Mouse (Mus musculus): Measurements from ENCODE around the gene Dcp1a. TPM values are rescaled to one million over a fixed set of nuclear protein-coding genes. Genes with fewer than 3 reads are reported as not detected.

The Dcp1a gene
- total and polyA plus RNA-seq, 3 experiments: 18.3 to 26.9 (median 20.1) TPM

- dilution Hi-C loops (cut with MboI; ENCODE audit: extremely low pct_ligation_motif_present, extremely low pct_unique_long_range_greater_than_20kb, low sequenced_read_pairs) (no loop called here), in situ Hi-C loops (cut with MboI; ENCODE audit: low pct_ligation_motif_present, low pct_unique_long_range_greater_than_20kb, low sequenced_read_pairs) (no loop called here)
- Histone ChIP-seq H3K79me2 (replicated peaks; ENCODE audit: control insufficient read depth, extremely low read depth, insufficient read depth, poor library complexity, severe bottlenecking) (no peaks in the 10 kb centered on the region), H3K9ac (ENCODE audit: insufficient read depth, low read depth) (no peak overlapping the region), H3K4me1 (ENCODE audit: control insufficient read depth in 1 of 2, insufficient read depth in 2 of 2) (0 out of 4 replicates have a peak, but pooled peaks cover 0 to 4% of the 10 kb centered on the region in 2 experiments), H3K9me3 (replicated peaks; ENCODE audit: low read length) (no peaks in the 10 kb centered on the region), H3K36me3 (replicated peaks in 1 of 2; ENCODE audit: control insufficient read depth in 1 of 2, insufficient read depth in 1 of 2, low read length in 1 of 2) (peaks cover 74 to 93% of the 10 kb centered on the region in 2 experiments), H3K4me3 (replicated peaks in 1 of 3; ENCODE audit: low read depth in 2 of 3, low read length in 2 of 3, poor library complexity in 1 of 3) (no peak overlapping the region), H3K4me2 (ENCODE audit: insufficient read depth, low read depth, poor library complexity, severe bottlenecking) (no peak overlapping the region), H3K27ac (ENCODE audit: insufficient read depth, low read depth) (no peak overlapping the region), H3K27me3 (replicated peaks) (no peaks in the 10 kb centered on the region)
- DNase-seq (ENCODE audit: extremely low read depth): no peak
- TF ChIP-seq MAZ (IDR thresholded peaks at IDR 0.05; ENCODE audit: low read depth, low read length): no peak
- no peak for TF ChIP-seq E2F4 (IDR thresholded peaks at IDR 0.05; ENCODE audit: insufficient replicate concordance, low read depth, low read length)
- no peak for TF ChIP-seq ZMIZ1 (IDR thresholded peaks at IDR 0.05; ENCODE audit: low read depth, low read length)
- TF ChIP-seq ZC3H11A (IDR thresholded peaks at IDR 0.05; ENCODE audit: low read depth, low read length): no peak
These were observed 92.9 kb downstream of the Dcp1a start for GRCm38 (mm10) chr14:30572253-30572652.

GRCm38 (mm10) chr14:30573235-30573634, 93.9 kb downstream of the Dcp1a start:
- Histone ChIP-seq H3K27ac (ENCODE audit: insufficient read depth, low read depth) (no peak overlapping the region), H3K4me3 (replicated peaks in 1 of 3; ENCODE audit: low read depth in 2 of 3, low read length in 2 of 3, poor library complexity in 1 of 3) (no peak overlapping the region), H3K4me2 (ENCODE audit: insufficient read depth, low read depth, poor library complexity, severe bottlenecking) (no peak overlapping the region), H3K79me2 (replicated peaks; ENCODE audit: control insufficient read depth, extremely low read depth, insufficient read depth, poor library complexity, severe bottlenecking) (no peaks in the 10 kb centered on the region), H3K4me1 (ENCODE audit: control insufficient read depth in 1 of 2, insufficient read depth in 2 of 2) (0 out of 4 replicates have a peak, but pooled peaks cover 0 to 4% of the 10 kb centered on the region in 2 experiments), H3K27me3 (replicated peaks) (no peaks in the 10 kb centered on the region), H3K36me3 (replicated peaks in 1 of 2; ENCODE audit: control insufficient read depth in 1 of 2, insufficient read depth in 1 of 2, low read length in 1 of 2) (peaks cover 65 to 88% of the 10 kb centered on the region in 2 experiments), H3K9me3 (replicated peaks; ENCODE audit: low read length) (no peaks in the 10 kb centered on the region), H3K9ac (ENCODE audit: insufficient read depth, low read depth) (no peak overlapping the region)
- DNase-seq (ENCODE audit: extremely low read depth): no peak
- in situ Hi-C loops (cut with MboI; ENCODE audit: low pct_ligation_motif_present, low pct_unique_long_range_greater_than_20kb, low sequenced_read_pairs) (no loop called here), dilution Hi-C loops (cut with MboI; ENCODE audit: extremely low pct_ligation_motif_present, extremely low pct_unique_long_range_greater_than_20kb, low sequenced_read_pairs) (no loop called here)
- no peak for TF ChIP-seq MEF2A (IDR thresholded peaks at IDR 0.05; ENCODE audit: borderline replicate concordance, low read depth, low read length)

- Histone ChIP-seq H3K9me3 (replicated peaks; ENCODE audit: low read length) (no peaks in the 10 kb centered on the region), H3K27ac (ENCODE audit: insufficient read depth, low read depth) (no peak overlapping the region), H3K36me3 (replicated peaks in 1 of 2; ENCODE audit: control insufficient read depth in 1 of 2, insufficient read depth in 1 of 2, low read length in 1 of 2) (peaks cover 56 to 79% of the 10 kb centered on the region in 2 experiments), H3K79me2 (replicated peaks; ENCODE audit: control insufficient read depth, extremely low read depth, insufficient read depth, poor library complexity, severe bottlenecking) (no peaks in the 10 kb centered on the region), H3K4me3 (replicated peaks in 1 of 3; ENCODE audit: low read depth in 2 of 3, low read length in 2 of 3, poor library complexity in 1 of 3) (no peak overlapping the region), H3K4me1 (ENCODE audit: control insufficient read depth in 1 of 2, insufficient read depth in 2 of 2) (peaks cover 3 to 9% of the 10 kb centered on the region in 2 experiments), H3K9ac (ENCODE audit: insufficient read depth, low read depth) (no peak overlapping the region), H3K4me2 (ENCODE audit: insufficient read depth, low read depth, poor library complexity, severe bottlenecking) (no peak overlapping the region), H3K27me3 (replicated peaks) (no peaks in the 10 kb centered on the region)
- dilution Hi-C loops (cut with MboI; ENCODE audit: extremely low pct_ligation_motif_present, extremely low pct_unique_long_range_greater_than_20kb, low sequenced_read_pairs): no loop called here
- in situ Hi-C loops (cut with MboI; ENCODE audit: low pct_ligation_motif_present, low pct_unique_long_range_greater_than_20kb, low sequenced_read_pairs): no loop called here
- DNase-seq (ENCODE audit: extremely low read depth): peak; percentile 77
- TF ChIP-seq TBP (conservative IDR thresholded peaks at IDR 0.05; ENCODE audit: low read depth, low read length): no peak
- TF ChIP-seq BHLHE40 (IDR thresholded peaks at IDR 0.05; ENCODE audit: low read depth, low read length): no peak
- no peak for TF ChIP-seq ZNF384 (IDR thresholded peaks at IDR 0.05; ENCODE audit: low read depth, low read length)
- TF ChIP-seq PAX5 (IDR thresholded peaks at IDR 0.05; ENCODE audit: low read length): no peak
- TF ChIP-seq CTCF (conservative IDR thresholded peaks at IDR 0.05 in 1 of 2, IDR thresholded peaks at IDR 0.05 in 1 of 2; ENCODE audit: low read depth in 2 of 2, low read length in 2 of 2): peak; percentile 86 to 99
- no peak for TF ChIP-seq KAT2A (IDR thresholded peaks at IDR 0.05; ENCODE audit: insufficient replicate concordance, low read length)
- no peak for TF ChIP-seq ETS1 (conservative IDR thresholded peaks at IDR 0.05; ENCODE audit: low read depth, low read length)
- peak; percentile 76 for TF ChIP-seq SMC3 (IDR thresholded peaks at IDR 0.05; ENCODE audit: low read depth, low read length)
- no peak for TF ChIP-seq EP300 (IDR thresholded peaks at IDR 0.05; ENCODE audit: low read length)
- TF ChIP-seq RAD21 (IDR thresholded peaks at IDR 0.05; ENCODE audit: low read depth, low read length): peak; percentile 71
These were observed 94.7 kb downstream of the Dcp1a start for GRCm38 (mm10) chr14:30573983-30574584.
